Mouse (Mus musculus) stomach, postnatal 0 days (tissue): ENCODE measurements at regions not wholly inside any gene's neighbourhood (a gene's known extent, or its start where the extent isn't known, plus 50 kb on each side); places are given as distances from the start of the nearest gene placed in this dataset.

Experiments used
- CTCF ChIP-seq: IDR thresholded peaks from 2 replicates; pipeline ENCODE4 v1.5.1; 2016; ENCODE audit warnings: antibody characterized with exemption, low read depth, mild to moderate bottlenecking, moderate library complexity
- EP300 ChIP-seq: optimal IDR thresholded peaks from 2 replicates; pipeline ENCODE3; 2016; ENCODE audit warnings: antibody characterized with exemption

GRCm38 (mm10) chr10:102940823-102941519 is 89.0 kb downstream of the Alx1 start:
- no peak for TF ChIP-seq CTCF
- no peak for TF ChIP-seq EP300
